Mouse (Mus musculus) intestine, embryonic 14.5 days (tissue): ENCODE data around the gene Naaladl2. TPM values are rescaled to one million over a fixed set of nuclear protein-coding genes. Genes with fewer than 3 reads are reported as not detected.

Source experiments
- ATAC-seq: fragments of 200-750 bp; cut with Nextera tagmentation; replicated peaks from 2 replicates; pipeline ENCODE4 v1.8.0; 2017; ENCODE audit warnings: low read depth, moderate number of reproducible peaks, moderate TSS enrichment, moderate library complexity; ENCODE audit not compliant: low FRiP score, low TSS enrichment
- DNase-seq: peaks from one replicate; pipeline ENCODE4 v3.0.0-alpha.2; 2018; ENCODE audit warnings: low spot score
- H3K27ac ChIP-seq: fragments of 300-500 bp; sonication (generic); 2 replicates; pipeline ENCODE4 v1.5.1; 2014; ENCODE audit warnings: low read depth, mild to moderate bottlenecking, control low read depth
- H3K27me3 ChIP-seq: fragments of 300-500 bp; sonication (generic); replicated peaks from 2 replicates; pipeline ENCODE4 v1.6.1; 2014; ENCODE audit warnings: low read length, control low read depth; ENCODE audit not compliant: control insufficient read depth, insufficient read depth
- H3K36me3 ChIP-seq: fragments of 300-500 bp; sonication (generic); 2 replicates; pipeline ENCODE4 v1.6.1; 2014; ENCODE audit warnings: low read length, control low read depth; ENCODE audit not compliant: control insufficient read depth, insufficient read depth
- H3K4me1 ChIP-seq: fragments of 300-500 bp; sonication (generic); replicated peaks from 2 replicates; pipeline ENCODE4 v1.6.1; 2014; ENCODE audit warnings: low read length, control low read depth, mixed read lengths; ENCODE audit not compliant: control insufficient read depth, insufficient read depth
- H3K4me2 ChIP-seq: fragments of 300-500 bp; sonication (generic); 2 replicates; pipeline ENCODE4 v1.6.1; 2014; ENCODE audit warnings: low read length
- H3K4me3 ChIP-seq: fragments of 300-500 bp; sonication (generic); 2 replicates; pipeline ENCODE4 v1.5.1; 2014; ENCODE audit warnings: low read depth, low read length, control low read depth, mixed read lengths
- H3K9ac ChIP-seq: fragments of 300-500 bp; sonication (generic); 2 replicates; pipeline ENCODE4 v1.6.1; 2014; ENCODE audit warnings: mild to moderate bottlenecking, low read length
- H3K9me3 ChIP-seq: fragments of 300-500 bp; sonication (generic); 2 replicates; pipeline ENCODE4 v1.6.1; 2016; ENCODE audit warnings: low read length, control low read depth; ENCODE audit not compliant: control insufficient read depth
- WGBS: fragments of 180-500 bp; shearing (Covaris S2); extraction: QIAGEN DNeasy Blood & Tissue Kit; methylation state at CpG from one replicate; pipeline ENCODE4 v1.1.7; 2014; 5-methylcytosine and 5-hydroxymethylcytosine counted together
- polyA plus RNA-seq: library from polyadenylated mRNA; unstranded; fragments of >200 nt; fragmentation: Nextera tagmentation; extraction: Ambion mirVana; gene quantifications from 2 replicates; pipeline ENCODE4 v1.2.1, GENCODE M21; 2014

The Naaladl2 gene
- polyA plus RNA-seq, 1 experiment from 2014 or later: 2.5 TPM

DNA sequence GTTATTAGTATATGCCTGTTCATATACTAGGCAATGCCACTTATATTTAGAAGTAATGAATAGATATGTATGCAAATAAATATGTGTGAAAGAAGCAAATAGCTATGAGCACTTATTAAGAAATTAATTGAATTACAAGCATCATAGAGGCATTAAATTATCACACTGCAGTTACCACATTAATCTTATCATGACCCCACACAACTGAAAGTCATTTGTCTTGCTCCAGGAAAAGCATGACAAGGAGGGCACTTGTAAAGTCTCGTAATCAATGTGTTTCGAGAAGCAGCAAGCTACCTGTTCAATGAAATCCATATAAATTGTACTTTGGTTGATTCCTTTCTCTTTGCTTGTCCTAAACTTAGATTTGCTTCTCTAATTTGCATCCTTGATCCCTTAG is 1030.7 kb downstream of the Naaladl2 start:
- Histone ChIP-seq H3K36me3 (no peaks in the 10 kb centered on the region), H3K9ac (no peak overlapping the region), H3K9me3 (no peaks in the 10 kb centered on the region), H3K4me2 (no peak overlapping the region), H3K4me1 (no peaks in the 10 kb centered on the region), H3K27ac (no peak overlapping the region), H3K4me3 (no peak overlapping the region), H3K27me3 (no peaks in the 10 kb centered on the region)
- WGBS: 77% methylated on average over 2 of the region's 2 CpGs
- no peak for DNase-seq
- no peak for ATAC-seq

GRCm38 (mm10) chr3:24106391-24106790 is 1037.7 kb downstream of the Naaladl2 start:
- DNase-seq (no peak), ATAC-seq (no peak)
- no peaks in the 10 kb centered on the region for H3K36me3 ChIP-seq
- no peak overlapping the region for H3K4me2 ChIP-seq
- no peaks in the 10 kb centered on the region for H3K9me3 ChIP-seq
- H3K27me3 ChIP-seq: no peaks in the 10 kb centered on the region
- H3K9ac ChIP-seq: no peak overlapping the region
- no peak overlapping the region for H3K27ac ChIP-seq
- H3K4me1 ChIP-seq: no peaks in the 10 kb centered on the region
- H3K4me3 ChIP-seq: no peak overlapping the region
- 72% methylated on average over 1 of the region's 1 CpGs for WGBS

DNA sequence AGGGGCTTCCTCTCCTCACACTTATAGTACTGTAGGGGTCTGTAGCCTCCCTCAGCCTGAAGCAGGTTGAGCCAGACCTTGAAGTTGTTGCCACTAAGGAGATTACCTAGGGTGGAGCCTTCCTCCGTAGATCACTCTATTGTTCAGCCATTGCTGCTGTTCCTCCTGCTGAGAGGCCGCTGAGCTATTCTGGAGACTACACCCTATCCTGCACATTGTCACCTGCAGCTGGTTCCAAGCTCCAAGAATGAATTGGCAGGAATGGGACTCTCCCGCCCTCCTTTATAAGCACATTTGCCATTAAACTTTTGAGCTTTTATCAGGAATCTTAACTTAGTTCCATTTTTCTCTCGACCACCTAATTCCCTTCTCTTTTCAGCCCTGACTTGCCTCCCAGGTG is 1064.3 kb downstream of the Naaladl2 start:
- Histone ChIP-seq H3K36me3 (no peaks in the 10 kb centered on the region), H3K27ac (no peak overlapping the region), H3K27me3 (no peaks in the 10 kb centered on the region), H3K9ac (no peak overlapping the region), H3K9me3 (no peaks in the 10 kb centered on the region), H3K4me2 (no peak overlapping the region), H3K4me1 (no peaks in the 10 kb centered on the region), H3K4me3 (no peak overlapping the region)
- ATAC-seq: no peak
- DNase-seq: no peak
- 58% methylated on average over 4 of the region's 4 CpGs for WGBS

DNA sequence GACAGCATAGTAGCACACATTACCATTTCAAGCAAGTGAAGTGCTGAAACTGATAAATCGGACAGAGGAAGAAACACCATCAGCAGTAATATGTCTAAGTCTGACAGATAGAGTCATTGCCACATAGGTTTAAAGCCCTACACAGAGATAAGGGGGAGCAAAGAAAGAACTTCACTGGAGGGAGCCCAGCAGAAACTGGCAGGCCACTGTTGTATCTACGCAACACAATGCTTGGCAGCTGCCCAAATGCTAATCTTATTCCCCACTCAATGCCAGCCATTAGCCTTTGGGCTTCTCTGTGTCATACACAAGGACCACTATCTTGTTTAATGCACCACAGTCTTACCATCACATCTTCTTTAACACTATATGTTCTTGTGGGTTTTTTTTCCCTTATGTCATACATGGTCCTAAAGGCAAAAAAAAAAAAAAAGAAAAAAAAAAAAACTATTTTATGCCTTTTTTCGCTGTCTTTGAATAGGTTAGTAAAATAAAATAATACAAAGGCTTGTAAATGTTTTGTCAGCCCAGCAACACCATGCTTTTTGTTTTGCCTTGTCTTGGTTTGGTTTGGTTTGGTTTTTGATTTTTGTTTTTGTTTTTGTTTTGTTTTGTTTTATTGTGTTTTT is 1072.8 kb downstream of the Naaladl2 start:
- Histone ChIP-seq H3K4me2 (no peak overlapping the region), H3K4me1 (no peaks in the 10 kb centered on the region; the same call in 1 of the 2 replicates), H3K4me3 (no peak overlapping the region), H3K9me3 (no peaks in the 10 kb centered on the region), H3K27ac (no peak overlapping the region), H3K9ac (no peak overlapping the region), H3K36me3 (no peaks in the 10 kb centered on the region), H3K27me3 (no peaks in the 10 kb centered on the region)
- 57% methylated on average over 3 of the region's 3 CpGs for WGBS
- DNase-seq (no peak), ATAC-seq (no peak)

GRCm38 (mm10) chr3:24070424-24071168 is 1073.5 kb downstream of the Naaladl2 start:
- Histone ChIP-seq H3K27ac (no peak overlapping the region), H3K4me1 (no peaks in the 10 kb centered on the region; the same call in 1 of the 2 replicates), H3K4me2 (no peak overlapping the region), H3K36me3 (no peaks in the 10 kb centered on the region), H3K27me3 (no peaks in the 10 kb centered on the region), H3K9ac (no peak overlapping the region), H3K4me3 (no peak overlapping the region), H3K9me3 (no peaks in the 10 kb centered on the region)
- DNase-seq (no peak), ATAC-seq (no peak)
- 37% methylated on average over 4 of the region's 4 CpGs for WGBS

DNA sequence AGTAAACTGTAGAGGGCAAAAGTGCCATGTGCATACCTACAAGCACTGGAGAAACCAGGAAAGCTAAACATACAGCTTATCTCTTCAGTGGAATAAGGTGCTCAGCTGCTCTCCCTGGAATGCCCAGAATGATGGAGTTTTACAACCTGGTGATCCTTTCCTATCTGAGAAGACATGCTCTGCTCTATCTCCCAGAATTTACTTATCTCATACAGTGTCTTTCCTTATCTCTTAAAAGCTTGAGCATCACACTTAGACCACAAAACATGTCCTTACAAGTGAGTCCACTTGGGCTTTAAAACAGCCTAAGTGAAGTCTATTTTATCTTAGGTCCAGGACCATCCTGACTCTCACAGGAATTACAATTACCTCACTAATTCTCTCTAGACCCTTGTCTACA is 1095.8 kb downstream of the Naaladl2 start:
- H3K4me2 ChIP-seq: no peak overlapping the region
- no peak for DNase-seq
- no peaks in the 10 kb centered on the region for H3K9me3 ChIP-seq
- H3K36me3 ChIP-seq: no peaks in the 10 kb centered on the region
- no peak overlapping the region for H3K27ac ChIP-seq
- no peaks in the 10 kb centered on the region for H3K27me3 ChIP-seq
- no peaks in the 10 kb centered on the region for H3K4me1 ChIP-seq
- no peak overlapping the region for H3K9ac ChIP-seq
- no peak overlapping the region for H3K4me3 ChIP-seq
- ATAC-seq: no peak

- ATAC-seq: no peak
- Histone ChIP-seq H3K4me1 (no peaks in the 10 kb centered on the region), H3K4me3 (no peak overlapping the region), H3K9ac (no peak overlapping the region), H3K27me3 (no peaks in the 10 kb centered on the region), H3K36me3 (no peaks in the 10 kb centered on the region), H3K9me3 (no peaks in the 10 kb centered on the region), H3K4me2 (no peak overlapping the region), H3K27ac (no peak overlapping the region)
- 94% methylated on average over 1 of the region's 1 CpGs for WGBS
- DNase-seq: no peak
Observed at GRCm38 (mm10) chr3:24001741-24002140, 1142.3 kb downstream of the Naaladl2 start.

DNA sequence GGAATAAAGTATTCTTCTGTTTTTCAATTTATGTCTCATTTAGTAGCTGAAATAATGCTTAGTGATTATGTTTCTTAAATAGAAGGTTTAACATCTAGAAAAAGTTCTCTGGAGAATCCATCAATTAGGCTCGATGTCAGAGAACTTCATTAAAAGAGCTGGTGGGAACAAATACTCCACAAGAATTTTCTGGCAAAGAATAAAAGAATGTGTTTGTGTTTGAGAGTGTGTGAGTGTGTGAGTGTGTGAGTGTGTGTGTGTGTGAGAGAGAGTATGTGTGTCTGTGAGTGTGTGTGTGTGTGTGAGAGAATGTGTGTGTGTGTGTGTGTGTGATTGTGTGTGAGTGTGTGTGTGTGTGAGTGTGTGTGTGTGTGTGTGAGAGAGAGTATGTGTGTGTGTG is 1170.3 kb downstream of the Naaladl2 start:
- no peaks in the 10 kb centered on the region for H3K4me1 ChIP-seq
- no peaks in the 10 kb centered on the region for H3K9me3 ChIP-seq
- H3K36me3 ChIP-seq: no peaks in the 10 kb centered on the region
- no peaks in the 10 kb centered on the region for H3K27me3 ChIP-seq
- WGBS: 89% methylated on average over 1 of the region's 1 CpGs
- H3K4me2 ChIP-seq: no peak overlapping the region
- ATAC-seq: no peak
- H3K9ac ChIP-seq: no peak overlapping the region
- H3K4me3 ChIP-seq: no peak overlapping the region
- DNase-seq: no peak
- H3K27ac ChIP-seq: no peak overlapping the region
